Mouse (Mus musculus): ENCODE measurements around the gene Ins2. TPM values are rescaled to one million over a fixed set of nuclear protein-coding genes. Genes with fewer than 3 reads are reported as not detected.

Ins2 gene
- polyA plus RNA-seq, 1 experiment from 2014 or later, result 2.0 TPM

GRCm38 (mm10) chr7:142661811-142662210 lies 81.4 kb downstream of the Ins2 start:
- peaks cover 38% of the 10 kb centered on the region for H3K4me1 ChIP-seq (replicated peaks)
- H3K4me2 ChIP-seq, result no peak overlapping the region
- no peaks in the 10 kb centered on the region for H3K36me3 ChIP-seq
- peaks cover 86% of the 10 kb centered on the region for H3K27me3 ChIP-seq
- no peak overlapping the region for H3K27ac ChIP-seq (replicated peaks)
- no peak for ATAC-seq (ENCODE audit: low FRiP score, low read depth)
- no peaks in the 10 kb centered on the region for H3K9me3 ChIP-seq
- no peak overlapping the region for H3K9ac ChIP-seq
- H3K4me3 ChIP-seq, result no peak overlapping the region

GRCm38 (mm10) chr7:142661046-142661445 lies 82.1 kb downstream of the Ins2 start:
- H3K27ac ChIP-seq (replicated peaks), result no peak overlapping the region

GRCm38 (mm10) chr7:142660651-142660945 lies 82.6 kb downstream of the Ins2 start:
- peaks cover 38% of the 10 kb centered on the region for H3K4me1 ChIP-seq (replicated peaks)
- peak overlapping the region; percentile 45 for H3K4me2 ChIP-seq
- peaks cover 86% of the 10 kb centered on the region for H3K27me3 ChIP-seq
- H3K27ac ChIP-seq (replicated peaks), result no peak overlapping the region
- WGBS, result under 1% methylated on average over 29 of the region's 29 CpGs
- H3K36me3 ChIP-seq, result no peaks in the 10 kb centered on the region
- H3K9ac ChIP-seq, result no peak overlapping the region
- ATAC-seq (ENCODE audit: low FRiP score, low read depth), result no peak
- no peaks in the 10 kb centered on the region for H3K9me3 ChIP-seq
- peak overlapping the region; percentile 12 for H3K4me3 ChIP-seq

More at GRCm38 (mm10) chr7:142661046-142661445, 82.1 kb downstream of the Ins2 start:
- no peaks in the 10 kb centered on the region for H3K36me3 ChIP-seq
- under 1% methylated on average over 25 of the region's 25 CpGs for WGBS
- H3K27me3 ChIP-seq, result peaks cover 86% of the 10 kb centered on the region
- H3K9ac ChIP-seq, result no peak overlapping the region
- peak overlapping the region; percentile 45 for H3K4me2 ChIP-seq
- no peaks in the 10 kb centered on the region for H3K9me3 ChIP-seq
- H3K4me3 ChIP-seq, result peak overlapping the region; percentile 12; the same call in 1 of the 2 replicates
- H3K4me1 ChIP-seq (replicated peaks), result peaks cover 38% of the 10 kb centered on the region
- no peak for ATAC-seq (ENCODE audit: low FRiP score, low read depth)

GRCm38 (mm10) chr7:142659767-142660650 lies 83.2 kb downstream of the Ins2 start:
- WGBS, result 2% methylated on average over 41 of the region's 43 CpGs
- peaks cover 86% of the 10 kb centered on the region for H3K27me3 ChIP-seq
- no peak for ATAC-seq (ENCODE audit: low FRiP score, low read depth)
- H3K36me3 ChIP-seq, result no peaks in the 10 kb centered on the region
- H3K27ac ChIP-seq (replicated peaks), result no peak overlapping the region
- peaks cover 38% of the 10 kb centered on the region for H3K4me1 ChIP-seq (replicated peaks)
- no peak overlapping the region for H3K9ac ChIP-seq
- H3K9me3 ChIP-seq, result no peaks in the 10 kb centered on the region
- H3K4me2 ChIP-seq, result peak overlapping the region; percentile 45
- peak overlapping the region; percentile 29 for H3K4me3 ChIP-seq

GRCm38 (mm10) chr7:142659181-142659681 lies 84.0 kb downstream of the Ins2 start:
- H3K4me2 ChIP-seq, result peak overlapping the region; percentile 45
- peaks cover 37% of the 10 kb centered on the region for H3K4me1 ChIP-seq (replicated peaks)
- H3K27me3 ChIP-seq, result peaks cover 86% of the 10 kb centered on the region
- WGBS, result under 1% methylated on average over 59 of the region's 70 CpGs
- H3K9ac ChIP-seq, result no peak overlapping the region; the same call in 1 of the 2 replicates
- peak overlapping the region; percentile 29 for H3K4me3 ChIP-seq
- no peak overlapping the region for H3K27ac ChIP-seq (replicated peaks)
- no peaks in the 10 kb centered on the region for H3K9me3 ChIP-seq
- H3K36me3 ChIP-seq, result no peaks in the 10 kb centered on the region
- ATAC-seq (ENCODE audit: low FRiP score, low read depth), result peak; percentile 54; the same call in 1 of the 2 replicates

GRCm38 (mm10) chr7:142658681-142659180 lies 84.5 kb downstream of the Ins2 start:
- H3K9me3 ChIP-seq, result no peaks in the 10 kb centered on the region
- H3K36me3 ChIP-seq, result no peaks in the 10 kb centered on the region
- H3K27me3 ChIP-seq, result peaks cover 86% of the 10 kb centered on the region
- peaks cover 33% of the 10 kb centered on the region for H3K4me1 ChIP-seq (replicated peaks)
- H3K4me3 ChIP-seq, result peak overlapping the region; percentile 29
- peak overlapping the region; percentile 45 for H3K4me2 ChIP-seq
- WGBS, result 0% methylated on average over 26 of the region's 40 CpGs
- no peak overlapping the region for H3K9ac ChIP-seq
- ATAC-seq (ENCODE audit: low FRiP score, low read depth), result peak; percentile 27; the same call in 1 of the 2 replicates
- H3K27ac ChIP-seq (replicated peaks), result no peak overlapping the region

GRCm38 (mm10) chr7:142657821-142658614 lies 85.2 kb downstream of the Ins2 start:
- no peak for ATAC-seq (ENCODE audit: low FRiP score, low read depth)
- no peak overlapping the region for H3K27ac ChIP-seq (replicated peaks)
- peak overlapping the region; percentile 45 for H3K4me2 ChIP-seq
- WGBS, result under 1% methylated on average over 34 of the region's 34 CpGs
- peaks cover 34% of the 10 kb centered on the region for H3K4me1 ChIP-seq (replicated peaks)
- H3K36me3 ChIP-seq, result no peaks in the 10 kb centered on the region
- H3K9me3 ChIP-seq, result no peaks in the 10 kb centered on the region
- peaks cover 86% of the 10 kb centered on the region for H3K27me3 ChIP-seq
- H3K9ac ChIP-seq, result no peak overlapping the region
- peak overlapping the region; percentile 29 for H3K4me3 ChIP-seq

- peaks cover 34% of the 10 kb centered on the region for H3K4me1 ChIP-seq (replicated peaks)
- WGBS, result 5% methylated on average over 4 of the region's 9 CpGs
- no peak overlapping the region for H3K9ac ChIP-seq
- H3K4me3 ChIP-seq, result peak overlapping the region; percentile 29; the same call in 1 of the 2 replicates
- peak overlapping the region; percentile 45 for H3K4me2 ChIP-seq
- H3K36me3 ChIP-seq, result no peaks in the 10 kb centered on the region
- H3K9me3 ChIP-seq, result no peaks in the 10 kb centered on the region
- peaks cover 86% of the 10 kb centered on the region for H3K27me3 ChIP-seq
- no peak overlapping the region for H3K27ac ChIP-seq (replicated peaks)
- no peak for ATAC-seq (ENCODE audit: low FRiP score, low read depth)
Measured at GRCm38 (mm10) chr7:142657341-142657791, 85.8 kb downstream of the Ins2 start.

- ATAC-seq (ENCODE audit: low FRiP score, low read depth), result no peak
- Histone ChIP-seq H3K36me3 (no peaks in the 10 kb centered on the region), H3K27ac (replicated peaks) (no peak overlapping the region), H3K9ac (no peak overlapping the region), H3K27me3 (peaks cover 92% of the 10 kb centered on the region), H3K4me1 (replicated peaks) (peaks cover 33% of the 10 kb centered on the region), H3K9me3 (no peaks in the 10 kb centered on the region), H3K4me3 (no peak overlapping the region), H3K4me2 (0 out of 2 replicates have a peak overlapping the region, but pooled peaks have one; percentile 22)
- WGBS, result 26% methylated on average over 4 of the region's 4 CpGs
Measured at GRCm38 (mm10) chr7:142656055-142656454, 87.1 kb downstream of the Ins2 start.

GRCm38 (mm10) chr7:142655633-142656032 lies 87.5 kb downstream of the Ins2 start:
- Histone ChIP-seq H3K36me3 (no peaks in the 10 kb centered on the region), H3K4me1 (replicated peaks) (peaks cover 29% of the 10 kb centered on the region), H3K27ac (replicated peaks) (no peak overlapping the region), H3K4me3 (no peak overlapping the region; the same call in 1 of the 2 replicates), H3K9ac (no peak overlapping the region), H3K27me3 (peaks cover 91% of the 10 kb centered on the region), H3K9me3 (no peaks in the 10 kb centered on the region), H3K4me2 (0 out of 2 replicates have a peak overlapping the region, but pooled peaks have one; percentile 11)
- WGBS, result 7% methylated on average over 11 of the region's 11 CpGs
- no peak for ATAC-seq (ENCODE audit: low FRiP score, low read depth)

- Histone ChIP-seq H3K4me1 (replicated peaks) (peaks cover 10% of the 10 kb centered on the region), H3K27me3 (peaks cover 75% of the 10 kb centered on the region), H3K9ac (no peak overlapping the region), H3K4me3 (no peak overlapping the region), H3K9me3 (no peaks in the 10 kb centered on the region), H3K27ac (replicated peaks) (no peak overlapping the region), H3K36me3 (no peaks in the 10 kb centered on the region), H3K4me2 (no peak overlapping the region)
- WGBS, result 3% methylated on average over 18 of the region's 18 CpGs
- no peak for ATAC-seq (ENCODE audit: low FRiP score, low read depth)
Measured at GRCm38 (mm10) chr7:142653726-142654125, 89.5 kb downstream of the Ins2 start.
